ENCODE assay signal across 8 mouse cellular contexts in genomic region chr13:74316789-74317169, GRCm38 (mm10). TPM values are rescaled to one million over a fixed set of nuclear protein-coding genes. Genes with fewer than 3 reads are reported as not detected.
DNase-seq lines count a peak whose midpoint lies in the region; ATAC-seq and TF ChIP-seq lines count a peak whose summit lies in the region.

No protein-coding gene starts in this region.

- peak overlapping the region; percentile 91 for H3K4me2 ChIP-seq in heart, embryonic 11.5 days
- H3K4me2 ChIP-seq in heart, postnatal 0 days (ENCODE audit: low read depth, low read length), result peak overlapping the region; percentile 67
- peak overlapping the region; percentile 85 for H3K4me2 ChIP-seq in liver, embryonic 16.5 days (ENCODE audit: low read depth, low read length)

- H3K4me3 ChIP-seq in heart, embryonic 11.5 days (ENCODE audit: low read depth, low read length), result peak overlapping the region; percentile 71
- H3K4me3 ChIP-seq in G1E (ENCODE audit: low read depth, low read length), result peak overlapping the region; percentile 98
- peak overlapping the region; percentile 71 for H3K4me3 ChIP-seq in heart, postnatal 0 days (ENCODE audit: low read depth, low read length)
- H3K4me3 ChIP-seq in liver, embryonic 16.5 days (ENCODE audit: low read depth, low read length), result peak overlapping the region; percentile 94

- no peak overlapping the region; the same call in 1 of the 2 replicates for H3K27ac ChIP-seq in heart, embryonic 11.5 days (ENCODE audit: low read depth, low read length)
- H3K27ac ChIP-seq in heart, postnatal 0 days (ENCODE audit: low read depth), result peak overlapping the region; percentile 71
- H3K27ac ChIP-seq in liver, embryonic 16.5 days (ENCODE audit: low read length), result peak overlapping the region; percentile 81

- H3K9me3 ChIP-seq in heart, embryonic 11.5 days (replicated peaks; ENCODE audit: control insufficient read depth, low read length), result no peaks in the 10 kb centered on the region
- H3K9me3 ChIP-seq in G1E (replicated peaks), result no peaks in the 10 kb centered on the region
- H3K9me3 ChIP-seq in heart, postnatal 0 days (replicated peaks; ENCODE audit: control insufficient read depth, low read length), result no peaks in the 10 kb centered on the region
- H3K9me3 ChIP-seq in liver, embryonic 16.5 days (replicated peaks; ENCODE audit: control insufficient read depth, low read length), result no peaks in the 10 kb centered on the region

- DNase-seq in heart, adult 8-10 months (ENCODE audit: low spot score), result no peak
- DNase-seq in G1E (ENCODE audit: low spot score), result no peak
- DNase-seq in heart, postnatal 0 days (ENCODE audit: low spot score), result no peak
- DNase-seq in spleen, adult 12 weeks (ENCODE audit: low spot score), result no peak
- DNase-seq in retina, postnatal 1 day, result no peak
- no peak for DNase-seq in spleen, postnatal 36 days (ENCODE audit: low spot score in 2 of 2)

- TF ChIP-seq EP300 in heart, postnatal 0 days (IDR thresholded peaks at IDR 0.05; ENCODE audit: low read depth), result no peak

- H3K36me3 ChIP-seq in heart, embryonic 11.5 days (ENCODE audit: control insufficient read depth, insufficient read depth, low read length), result peaks cover 9% of the 10 kb centered on the region
- H3K36me3 ChIP-seq in G1E (replicated peaks), result peaks cover 49% of the 10 kb centered on the region
- peaks cover 40% of the 10 kb centered on the region for H3K36me3 ChIP-seq in heart, postnatal 0 days (replicated peaks; ENCODE audit: control insufficient read depth, insufficient read depth, low read length)
- peaks cover 7% of the 10 kb centered on the region for H3K36me3 ChIP-seq in liver, embryonic 16.5 days (ENCODE audit: control insufficient read depth, insufficient read depth)

- H3K9ac ChIP-seq in heart, embryonic 11.5 days (ENCODE audit: low read depth, low read length), result peak overlapping the region; percentile 74
- peak overlapping the region; percentile 70 for H3K9ac ChIP-seq in heart, postnatal 0 days (replicated peaks; ENCODE audit: low read depth, low read length)
- peak overlapping the region; percentile 92 for H3K9ac ChIP-seq in liver, embryonic 16.5 days (ENCODE audit: low read depth, low read length)

- WGBS in heart, embryonic 11.5 days (ENCODE audit: insufficient replicate concordance), result 3% methylated on average over 15 of the region's 15 CpGs
- under 1% methylated on average over 15 of the region's 15 CpGs for WGBS in heart, postnatal 0 days
- WGBS in liver, embryonic 16.5 days (ENCODE audit: insufficient replicate concordance), result 2% methylated on average over 15 of the region's 15 CpGs

- TF ChIP-seq CTCF in G1E (IDR thresholded peaks at IDR 0.05; ENCODE audit: low read depth, low read length), result no peak
- no peak for TF ChIP-seq CTCF in heart, postnatal 0 days (IDR thresholded peaks at IDR 0.05; ENCODE audit: low read depth)

- no peak for ATAC-seq in heart, embryonic 11.5 days (replicated peaks; ENCODE audit: insufficient number of reproducible peaks, low FRiP score, low TSS enrichment)
- no peak for ATAC-seq in G1E (ENCODE audit: extremely low read depth, insufficient number of reproducible peaks, low FRiP score, poor library complexity, severe bottlenecking)
- ATAC-seq in heart, postnatal 0 days (ENCODE audit: insufficient read depth, low read depth), result no peak
- ATAC-seq in liver, embryonic 16.5 days (ENCODE audit: low read depth), result peak; percentile 19

- H3K27me3 ChIP-seq in heart, embryonic 11.5 days (ENCODE audit: control insufficient read depth, insufficient read depth, low read length), result no peaks in the 10 kb centered on the region
- no peaks in the 10 kb centered on the region for H3K27me3 ChIP-seq in G1E (ENCODE audit: insufficient read depth, low read length)
- H3K27me3 ChIP-seq in heart, postnatal 0 days (ENCODE audit: control insufficient read depth, insufficient read depth, low read length), result no peaks in the 10 kb centered on the region
- no peaks in the 10 kb centered on the region for H3K27me3 ChIP-seq in liver, embryonic 16.5 days (ENCODE audit: control insufficient read depth, insufficient read depth, low read depth, low read length)

- peaks cover 5% of the 10 kb centered on the region; the same call in 1 of the 2 replicates for H3K4me1 ChIP-seq in heart, embryonic 11.5 days (ENCODE audit: control insufficient read depth, insufficient read depth, low read length)
- peaks cover 13% of the 10 kb centered on the region for H3K4me1 ChIP-seq in G1E (ENCODE audit: insufficient read depth, low read depth, low read length)
- peaks cover 12% of the 10 kb centered on the region for H3K4me1 ChIP-seq in heart, postnatal 0 days (ENCODE audit: control insufficient read depth, insufficient read depth)
- H3K4me1 ChIP-seq in liver, embryonic 16.5 days (ENCODE audit: control insufficient read depth, low read depth, low read length), result peaks cover 18% of the 10 kb centered on the region

RNA-seq across cellular contexts. Expression of gene Pdcd6, which starts 0.6 kb away (rescaled TPM):
- 102 and 103 TPM in 2 replicates for polyA plus RNA-seq in heart, embryonic 11.5 days (2014; fragmentation: Nextera tagmentation; extraction: Ambion mirVana)
- total RNA-seq in heart, adult 8-10 months (2022), result 10 to 100 TPM; 42.0 to 52.1 (median 42.9) TPM
- total RNA-seq in G1E (2014; fragmentation: Nextera tagmentation) (43.5 and 49.6 TPM in 2 replicates), G1E (2017) (169 and 170 TPM in 2 replicates)
- polyA plus RNA-seq in G1E (2012), result 40.7 and 46.1 TPM in 2 replicates
- total RNA-seq in heart, postnatal 0 days (2014; rRNA removed; ENCODE audit: low replicate concordance), result 60.3 and 112 TPM in 2 replicates
- 90.3 and 90.8 TPM in 2 replicates for polyA plus RNA-seq in heart, postnatal 0 days (2015; fragmentation: Nextera tagmentation; extraction: Ambion mirVana)
- polyA plus RNA-seq in liver, embryonic 16.5 days (2015; fragmentation: Nextera tagmentation; extraction: Ambion mirVana), result 58.9 and 65.4 TPM in 2 replicates

RNA-seq across cellular contexts. Expression of gene Ahrr, which starts 24.6 kb away (rescaled TPM):
- polyA plus RNA-seq in heart, embryonic 11.5 days (2014; fragmentation: Nextera tagmentation; extraction: Ambion mirVana), result 0.70 and 0.76 TPM in 2 replicates
- 1 to 10 TPM in 2 of 4 experiments, under 1 TPM in 2; 0.82 to 2.5 (median 1.4) TPM for total RNA-seq in heart, adult 8-10 months (2022)
- total RNA-seq in G1E (2014; fragmentation: Nextera tagmentation) (not detected in 2 replicates), G1E (2017) (0.11 and 0.17 TPM in 2 replicates)
- not detected in 2 replicates for polyA plus RNA-seq in G1E (2012)
- 4.9 and 7.6 TPM in 2 replicates for total RNA-seq in heart, postnatal 0 days (2014; rRNA removed; ENCODE audit: low replicate concordance)
- polyA plus RNA-seq in heart, postnatal 0 days (2015; fragmentation: Nextera tagmentation; extraction: Ambion mirVana), result 2.3 TPM in 2 replicates
- polyA plus RNA-seq in liver, embryonic 16.5 days (2015; fragmentation: Nextera tagmentation; extraction: Ambion mirVana), result 0.08 and 0.11 TPM in 2 replicates

RNA-seq across cellular contexts. Expression of gene Sdha, which starts 33.3 kb away (rescaled TPM):
- polyA plus RNA-seq in heart, embryonic 11.5 days (2014; fragmentation: Nextera tagmentation; extraction: Ambion mirVana), result 346 and 441 TPM in 2 replicates
- 1,000 to 10,000 TPM; 1,332 to 1,570 (median 1,418) TPM for total RNA-seq in heart, adult 8-10 months (2022)
- total RNA-seq in G1E (2014; fragmentation: Nextera tagmentation) (126 and 132 TPM in 2 replicates), G1E (2017) (219 and 260 TPM in 2 replicates)
- polyA plus RNA-seq in G1E (2012), result 45.0 and 58.9 TPM in 2 replicates
- total RNA-seq in heart, postnatal 0 days (2014; rRNA removed; ENCODE audit: low replicate concordance), result 401 and 402 TPM in 2 replicates
- 912 and 960 TPM in 2 replicates for polyA plus RNA-seq in heart, postnatal 0 days (2015; fragmentation: Nextera tagmentation; extraction: Ambion mirVana)
- polyA plus RNA-seq in liver, embryonic 16.5 days (2015; fragmentation: Nextera tagmentation; extraction: Ambion mirVana), result 160 and 161 TPM in 2 replicates

RNA-seq across cellular contexts. Expression of gene Ccdc127, which starts 33.3 kb away (rescaled TPM):
- 51.8 and 55.5 TPM in 2 replicates for polyA plus RNA-seq in heart, embryonic 11.5 days (2014; fragmentation: Nextera tagmentation; extraction: Ambion mirVana)
- 10 to 100 TPM; 45.4 to 51.8 (median 48.5) TPM for total RNA-seq in heart, adult 8-10 months (2022)
- 81.4 and 83.9 TPM in 2 replicates for total RNA-seq in G1E (2014; fragmentation: Nextera tagmentation)
- 43.6 and 60.4 TPM in 2 replicates for total RNA-seq in G1E (2017)
- 0.54 and 0.65 TPM in 2 replicates for polyA plus RNA-seq in G1E (2012)
- total RNA-seq in heart, postnatal 0 days (2014; rRNA removed; ENCODE audit: low replicate concordance), result 6.4 and 7.2 TPM in 2 replicates
- polyA plus RNA-seq in heart, postnatal 0 days (2015; fragmentation: Nextera tagmentation; extraction: Ambion mirVana), result 43.5 and 46.5 TPM in 2 replicates
- polyA plus RNA-seq in liver, embryonic 16.5 days (2015; fragmentation: Nextera tagmentation; extraction: Ambion mirVana), result 17.7 and 19.0 TPM in 2 replicates

RNA-seq across cellular contexts. Expression of gene Lrrc14b, which starts 47.0 kb away (rescaled TPM):
- polyA plus RNA-seq in heart, embryonic 11.5 days (2014; fragmentation: Nextera tagmentation; extraction: Ambion mirVana), result 0.60 and 1.3 TPM in 2 replicates
- 10 to 100 TPM; 82.4 to 97.3 (median 86.2) TPM for total RNA-seq in heart, adult 8-10 months (2022)
- not detected in 2 replicates for total RNA-seq in G1E (2014; fragmentation: Nextera tagmentation)
- 0.17 TPM in 1 of 2 replicates, not detected in the other for total RNA-seq in G1E (2017)
- polyA plus RNA-seq in G1E (2012), result not detected in 2 replicates
- 25.5 and 26.0 TPM in 2 replicates for total RNA-seq in heart, postnatal 0 days (2014; rRNA removed; ENCODE audit: low replicate concordance)
- 25.2 and 32.2 TPM in 2 replicates for polyA plus RNA-seq in heart, postnatal 0 days (2015; fragmentation: Nextera tagmentation; extraction: Ambion mirVana)
- not detected in 2 replicates for polyA plus RNA-seq in liver, embryonic 16.5 days (2015; fragmentation: Nextera tagmentation; extraction: Ambion mirVana)
